Mouse (Mus musculus) liver, embryonic 14.5 days (tissue): ENCODE data around the gene Cdc34.

ENCODE experiments used
- CTCF ChIP-seq: IDR thresholded peaks from 2 replicates; pipeline ENCODE4 v1.5.1; 2016; ENCODE audit warnings: antibody characterized with exemption, low read depth, control low read depth
- EP300 ChIP-seq: IDR thresholded peaks from 2 replicates; pipeline ENCODE4 v1.6.1; 2016; ENCODE audit warnings: antibody characterized with exemption, low read depth

GRCm38 (mm10) chr10:79671396-79672087, 10.5 kb upstream of the Cdc34 start:
- no peak for TF ChIP-seq EP300
- TF ChIP-seq CTCF, result no peak
